Mouse (Mus musculus) cerebellum, postnatal 36 days (tissue): ENCODE data around the gene Smarcb1.

ENCODE experiments used
- DNase-seq, 2 experiments: peaks; one replicate each; pipeline ENCODE4 v3.0.0; 2021 to 2022; ENCODE audit warnings: mixed read lengths in 2 of 2

Gene Smarcb1

GRCm38 (mm10) chr10:75884742-75885141 is 36.7 kb downstream of the Smarcb1 start:
- no peak for DNase-seq

- DNase-seq: peak; percentile 77
Measured at GRCm38 (mm10) chr10:75883232-75883552, 38.2 kb downstream of the Smarcb1 start.

- no peak for DNase-seq
Measured at GRCm38 (mm10) chr10:75882433-75883231, 38.8 kb downstream of the Smarcb1 start.

- no peak for DNase-seq
Measured at GRCm38 (mm10) chr10:75881578-75882432, 39.6 kb downstream of the Smarcb1 start.

- no peak for DNase-seq
Measured at GRCm38 (mm10) chr10:75880771-75881577, 40.4 kb downstream of the Smarcb1 start.

GRCm38 (mm10) chr10:75880351-75880750 is 41.1 kb downstream of the Smarcb1 start:
- DNase-seq: no peak

GRCm38 (mm10) chr10:75878836-75879235 is 42.6 kb downstream of the Smarcb1 start:
- no peak for DNase-seq

GRCm38 (mm10) chr10:75873543-75874170 is 47.8 kb downstream of the Smarcb1 start:
- DNase-seq: peak; percentile 47 to 63

- DNase-seq: peak; percentile 93 to 97
Measured at GRCm38 (mm10) chr10:75872915-75873542, 48.4 kb downstream of the Smarcb1 start.

GRCm38 (mm10) chr10:75872025-75872914 is 49.1 kb downstream of the Smarcb1 start:
- DNase-seq: no peak

GRCm38 (mm10) chr10:75861587-75861986 is 59.8 kb downstream of the Smarcb1 start:
- no peak for DNase-seq

GRCm38 (mm10) chr10:75860746-75861145 is 60.7 kb downstream of the Smarcb1 start:
- DNase-seq: peak in 1 of 2 experiments; percentile 26

GRCm38 (mm10) chr10:75859786-75860470 is 61.5 kb downstream of the Smarcb1 start, which contains the start of gene Mif:
TSS of gene Mif (minus strand) at chr10:75860240.
- DNase-seq: peak; percentile 82 to 85

- DNase-seq: peak; percentile 31 to 36
Measured at GRCm38 (mm10) chr10:75859107-75859746, 62.2 kb downstream of the Smarcb1 start.

GRCm38 (mm10) chr10:75857598-75857997 is 63.8 kb downstream of the Smarcb1 start:
- DNase-seq: no peak

GRCm38 (mm10) chr10:75856976-75857375 is 64.4 kb downstream of the Smarcb1 start:
- DNase-seq: no peak

GRCm38 (mm10) chr10:75856155-75856907 is 65.1 kb downstream of the Smarcb1 start:
- no peak for DNase-seq

- peak in 1 of 2 experiments; percentile 12 for DNase-seq
Measured at GRCm38 (mm10) chr10:75855416-75855981, 65.9 kb downstream of the Smarcb1 start.

GRCm38 (mm10) chr10:75854791-75855190 is 66.6 kb downstream of the Smarcb1 start:
- DNase-seq: no peak
